Mouse (Mus musculus) bone marrow, adult 2 months (tissue): ENCODE measurements around the gene Map3k21. TPM values are rescaled to one million over a fixed set of nuclear protein-coding genes. Genes with fewer than 3 reads are reported as not detected.

ENCODE experiments used
- H3K27ac ChIP-seq: fragments of 200-500 bp; 2 replicates; pipeline ENCODE4 v1.5.1; 2012; ENCODE audit warnings: low read depth, mild to moderate bottlenecking, control low read depth, inconsistent platforms, low read length; ENCODE audit not compliant: control insufficient read depth, poor library complexity, insufficient read depth
- H3K4me1 ChIP-seq: fragments of 200-500 bp; 2 replicates; pipeline ENCODE4 v1.6.1; 2011; ENCODE audit warnings: low read length; ENCODE audit not compliant: control insufficient read depth, insufficient read depth
- H3K4me3 ChIP-seq: fragments of 200-500 bp; replicated peaks from 2 replicates; pipeline ENCODE3; 2011; ENCODE audit warnings: mild to moderate bottlenecking, low read depth, low read length, control low read depth; ENCODE audit not compliant: control insufficient read depth
- CTCF ChIP-seq: fragments of 200-500 bp; IDR thresholded peaks from 2 replicates; pipeline ENCODE4 v1.5.1; 2011; ENCODE audit warnings: low read length, control low read depth; ENCODE audit not compliant: control insufficient read depth, insufficient read depth
- POLR2A ChIP-seq: fragments of 200-500 bp; IDR thresholded peaks from 2 replicates; pipeline ENCODE4 v1.6.1; 2011; ENCODE audit warnings: low read depth, mild to moderate bottlenecking, control low read depth, low read length, borderline replicate concordance; ENCODE audit not compliant: control insufficient read depth
- WGBS: fragments of 180-500 bp; shearing (Covaris S2); methylation state at CpG from one replicate; pipeline ENCODE4 v1.1.7; 2018; 5-methylcytosine and 5-hydroxymethylcytosine counted together
- polyA plus RNA-seq: library from polyadenylated mRNA; stranded (reverse); fragments of >200 nt; gene quantifications from 2 replicates; pipeline ENCODE4 v1.2.4, GENCODE M21; 2011; ENCODE audit warnings: low replicate concordance; ENCODE audit not compliant: missing spikeins, insufficient read depth, insufficient read length

The Map3k21 gene
- polyA plus RNA-seq, 1 experiment = not detected

- Histone ChIP-seq H3K27ac (no peak overlapping the region), H3K4me3 (no peak overlapping the region), H3K4me1 (no peaks in the 10 kb centered on the region; the same call in 1 of the 2 replicates)
- WGBS = 16% methylated on average over 11 of the region's 11 CpGs
- TF ChIP-seq CTCF (0 out of 2 replicates have a peak, but pooled peaks have one; percentile 15), POLR2A (no peak)
Measured at GRCm38 (mm10) chr8:125955671-125956070, 45.4 kb downstream of the Map3k21 start.

GRCm38 (mm10) chr8:125956796-125957195 is 46.5 kb downstream of the Map3k21 start:
- 79% methylated on average over 9 of the region's 9 CpGs for WGBS
- Histone ChIP-seq H3K27ac (no peak overlapping the region), H3K4me1 (no peaks in the 10 kb centered on the region; the same call in 1 of the 2 replicates), H3K4me3 (no peak overlapping the region)
- TF ChIP-seq POLR2A = no peak
- no peak for TF ChIP-seq CTCF

- Histone ChIP-seq H3K27ac (no peak overlapping the region), H3K4me3 (no peak overlapping the region), H3K4me1 (no peaks in the 10 kb centered on the region; the same call in 1 of the 2 replicates)
- no peak for TF ChIP-seq CTCF
- no peak for TF ChIP-seq POLR2A
- WGBS = 72% methylated on average over 13 of the region's 13 CpGs
Measured at GRCm38 (mm10) chr8:125957226-125957993, 47.2 kb downstream of the Map3k21 start.

DNA sequence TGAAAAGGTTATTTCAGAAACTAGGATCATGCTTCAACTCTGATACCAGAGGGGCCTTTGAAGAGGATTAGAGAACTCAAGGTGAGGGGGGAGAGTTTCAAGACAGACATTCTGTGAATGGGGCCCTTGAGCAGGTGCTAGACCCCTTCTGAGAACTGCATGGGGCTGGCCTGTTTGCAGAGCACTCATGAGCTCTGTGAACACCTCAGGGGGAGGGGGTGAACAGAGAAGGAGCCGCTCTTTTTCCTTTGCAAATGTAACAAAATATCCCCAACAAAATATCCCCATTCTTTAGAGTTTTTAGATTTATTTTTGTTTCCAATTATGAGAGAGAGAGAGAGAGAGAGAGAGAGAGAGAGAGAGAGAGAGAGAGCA is 47.7 kb downstream of the Map3k21 start:
- WGBS = 81% methylated on average over 1 of the region's 1 CpGs
- TF ChIP-seq POLR2A (no peak), CTCF (no peak)
- no peaks in the 10 kb centered on the region; the same call in 1 of the 2 replicates for H3K4me1 ChIP-seq

GRCm38 (mm10) chr8:125959363-125959771 is 49.1 kb downstream of the Map3k21 start:
- Histone ChIP-seq H3K4me1 (no peaks in the 10 kb centered on the region; the same call in 1 of the 2 replicates), H3K27ac (no peak overlapping the region), H3K4me3 (no peak overlapping the region)
- WGBS = 51% methylated on average over 4 of the region's 4 CpGs
- TF ChIP-seq POLR2A (no peak), CTCF (no peak)

More for the DNA sequence above, 47.7 kb downstream of the Map3k21 start:
- no peak overlapping the region for H3K4me3 ChIP-seq
- H3K27ac ChIP-seq = no peak overlapping the region

DNA sequence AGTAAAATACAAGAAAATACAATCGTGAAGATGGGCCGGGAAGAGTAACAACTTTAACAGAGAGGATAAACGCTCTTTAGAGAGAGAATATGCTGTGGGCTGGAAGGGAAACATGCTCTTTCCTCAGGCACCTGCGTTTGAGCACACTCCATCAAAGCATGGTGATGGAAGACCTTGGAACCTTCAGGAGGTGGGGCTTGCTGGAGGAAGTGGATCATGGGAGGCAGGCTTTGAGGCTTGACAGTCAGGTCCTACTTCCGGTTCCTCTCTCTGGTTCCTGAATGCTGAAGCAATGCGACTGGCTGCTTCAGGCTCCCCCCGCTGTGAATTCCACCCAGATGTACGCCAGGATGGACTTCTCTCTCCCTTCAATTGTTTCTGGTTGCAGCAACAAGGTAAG is 49.8 kb downstream of the Map3k21 start:
- no peak overlapping the region for H3K27ac ChIP-seq
- H3K4me3 ChIP-seq = no peak overlapping the region
- TF ChIP-seq POLR2A (no peak), CTCF (no peak)
- no peaks in the 10 kb centered on the region; the same call in 1 of the 2 replicates for H3K4me1 ChIP-seq
- WGBS = 73% methylated on average over 8 of the region's 8 CpGs

- Histone ChIP-seq H3K27ac (no peak overlapping the region), H3K4me3 (no peak overlapping the region), H3K4me1 (no peaks in the 10 kb centered on the region; the same call in 1 of the 2 replicates)
- WGBS = 79% methylated on average over 6 of the region's 6 CpGs
- TF ChIP-seq POLR2A (no peak), CTCF (no peak)
Measured at GRCm38 (mm10) chr8:125961790-125962189, 51.5 kb downstream of the Map3k21 start.

DNA sequence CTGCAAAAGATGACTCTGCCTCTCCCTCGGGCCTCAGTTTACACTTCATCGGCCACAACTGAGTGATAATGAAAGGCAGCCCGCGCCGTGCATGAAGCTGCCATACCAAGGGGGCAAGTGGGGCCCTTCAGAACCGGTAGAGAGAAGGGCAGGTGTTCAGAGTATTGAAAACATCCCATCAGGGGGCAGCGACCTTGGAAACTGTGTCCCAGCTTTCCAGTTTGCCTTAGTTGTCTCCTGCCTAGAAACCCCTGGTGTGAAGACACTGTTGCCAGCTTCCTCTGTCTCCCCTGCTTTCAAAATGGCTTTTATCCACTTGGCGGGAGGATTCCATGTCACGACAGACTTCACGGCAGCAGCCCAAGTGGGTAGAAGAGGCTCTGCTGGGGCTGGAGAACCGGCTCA is 53.6 kb downstream of the Map3k21 start:
- no peak overlapping the region for H3K27ac ChIP-seq
- 22% methylated on average over 11 of the region's 11 CpGs for WGBS

More for the DNA sequence above, 53.6 kb downstream of the Map3k21 start:
- H3K4me3 ChIP-seq = no peak overlapping the region
- no peaks in the 10 kb centered on the region for H3K4me1 ChIP-seq
- no peak for TF ChIP-seq CTCF
- no peak for TF ChIP-seq POLR2A
